Mouse (Mus musculus) cerebellum, adult 2 months (tissue): ENCODE measurements at regions not wholly inside any gene's neighbourhood (a gene's known extent, or its start where the extent isn't known, plus 50 kb on each side); places are given as distances from the start of the nearest gene placed in this dataset.

Source experiments
- CTCF ChIP-seq: fragments of 200-500 bp; IDR thresholded peaks from 2 replicates; pipeline ENCODE4 v1.5.1; 2011; ENCODE audit warnings: low read depth, mild to moderate bottlenecking, control low read depth, low read length, moderate library complexity, borderline replicate concordance; ENCODE audit not compliant: insufficient read depth
- POLR2A ChIP-seq: fragments of 200-500 bp; IDR thresholded peaks from 2 replicates; pipeline ENCODE4 v1.6.1; 2011; ENCODE audit warnings: low read length, control low read depth, borderline replicate concordance; ENCODE audit not compliant: insufficient read depth

- TF ChIP-seq CTCF: no peak
- TF ChIP-seq POLR2A: no peak
Observed at GRCm38 (mm10) chr13:80381280-80381965, 501.8 kb upstream of the Arrdc3 start.
